Mouse (Mus musculus) left cerebral cortex, postnatal 10 days (tissue): ENCODE data around the gene Caap1. TPM values are rescaled to one million over a fixed set of nuclear protein-coding genes. Genes with fewer than 3 reads are reported as not detected.
A peak's percentile ranks its signal among the peaks of the same experiment; 100 is the strongest.

Experiments
- DNase-seq, 2 experiments: peaks; one replicate each; pipeline ENCODE4 v3.0.0; 2021 to 2022; ENCODE audit warnings: low spot score in 2 of 2, mixed read lengths in 1 of 2; ENCODE audit errors: extremely low spot score in 1 of 2
- intact Hi-C: fragments of 180-260 bp; cut with DNase I; formaldehyde crosslinking; loops from one replicate; pipeline ENCODE4 v1.15.1; 2025
- total RNA-seq, 2 experiments: library from RNA; stranded (reverse); gene quantifications; 2 replicates each; pipeline ENCODE4 v1.2.3; 2021

The Caap1 gene
- 10 to 100 TPM in 1 of 2 experiments, 1 to 10 TPM in 1; 9.3 to 10.4 TPM for total RNA-seq

GRCm38 (mm10) chr4:94556265-94557054 lies at the start of gene Caap1, which contains the start of gene Gm10306:
TSS of gene Caap1 (minus strand) at chr4:94556796.
TSS of gene Gm10306 (plus strand) at chr4:94556546.
- intact Hi-C loops = no loop called here
- peak; percentile 93 to 96 for DNase-seq

GRCm38 (mm10) chr4:94605591-94605990 lies 49.0 kb upstream of the Caap1 start:
- intact Hi-C loops = no loop called here
- DNase-seq = no peak

DNA sequence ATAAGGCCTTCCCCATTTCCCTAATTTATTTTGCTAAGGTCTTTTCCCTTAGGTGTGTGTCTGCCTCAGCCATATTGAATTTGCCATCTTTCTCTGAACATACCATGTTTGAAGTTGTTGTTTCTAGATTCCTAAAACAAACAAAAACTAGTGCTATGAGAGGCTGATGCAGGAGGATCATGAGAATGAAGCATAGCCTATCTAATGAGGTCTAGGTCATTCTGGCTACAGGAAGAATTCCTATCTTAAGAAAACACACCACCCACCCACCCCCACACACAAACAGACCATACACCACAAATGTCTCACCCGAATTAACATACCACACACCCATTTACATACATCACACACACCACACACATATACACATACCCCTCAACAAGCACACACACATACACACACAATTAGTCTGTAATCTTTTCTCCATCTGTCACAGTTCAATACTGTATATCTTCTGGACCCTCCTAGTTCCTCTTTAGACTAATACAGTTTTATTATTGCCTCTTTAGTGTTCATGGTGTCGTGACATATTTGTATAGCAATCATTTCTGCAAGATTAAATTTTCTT lies 47.9 kb upstream of the Caap1 start:
- intact Hi-C loops = no loop called here
- no peak for DNase-seq

- intact Hi-C loops = no loop called here
- peak; percentile 92 to 95 for DNase-seq
These were observed 46.5 kb upstream of the Caap1 start, which contains the start of gene Plaa for GRCm38 (mm10) chr4:94603031-94603629. TSS of gene Plaa (minus strand) at chr4:94603244.

- intact Hi-C loops = no loop called here
- DNase-seq = peak in 1 of 2 experiments; percentile 4
These were observed 46.0 kb upstream of the Caap1 start for GRCm38 (mm10) chr4:94602496-94603030.

- no peak for DNase-seq
- intact Hi-C loops = no loop called here
These were observed 44.8 kb upstream of the Caap1 start for GRCm38 (mm10) chr4:94601395-94601794.

GRCm38 (mm10) chr4:94592709-94593108 lies 36.1 kb upstream of the Caap1 start:
- no peak for DNase-seq
- intact Hi-C loops = no loop called here

DNA sequence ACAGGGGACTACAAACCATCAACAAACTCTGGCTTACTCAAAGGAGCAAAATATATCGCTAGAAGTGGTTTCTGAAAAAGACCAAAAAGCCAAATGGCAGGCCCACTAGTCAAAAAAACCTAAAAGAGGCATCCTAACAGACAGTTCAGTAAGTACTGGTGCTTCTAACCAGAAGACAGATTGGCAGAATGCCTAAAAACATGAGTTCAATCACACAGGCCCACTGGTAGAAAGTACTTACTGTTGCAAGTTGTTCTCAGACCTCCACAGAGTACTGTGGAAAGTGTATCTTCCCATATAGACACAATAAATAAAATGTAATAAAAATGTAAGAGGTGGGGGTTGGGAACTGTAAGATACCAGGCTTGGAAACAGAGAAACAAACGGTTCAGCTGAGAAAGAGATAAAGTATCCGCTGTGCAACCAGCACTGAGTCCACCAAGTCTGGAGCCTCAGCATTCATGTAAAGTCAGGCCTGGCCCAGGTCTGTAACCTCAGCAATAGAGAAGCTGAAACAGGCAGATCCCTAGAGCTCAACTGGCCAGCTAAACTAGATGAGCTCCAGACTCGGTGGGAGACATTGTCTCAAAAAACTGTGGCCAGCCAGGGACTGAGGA lies 35.3 kb upstream of the Caap1 start:
- no peak for DNase-seq
- intact Hi-C loops = no loop called here

GRCm38 (mm10) chr4:94572677-94573076 lies 16.1 kb upstream of the Caap1 start:
- DNase-seq = no peak
- intact Hi-C loops = loop anchor here (10.0 kb wide), 1 partner anchor 382 kb away; no protein-coding TSS in a partner anchor

GRCm38 (mm10) chr4:94564297-94564696 lies 7.7 kb upstream of the Caap1 start:
- DNase-seq = no peak
- intact Hi-C loops = no loop called here

DNA sequence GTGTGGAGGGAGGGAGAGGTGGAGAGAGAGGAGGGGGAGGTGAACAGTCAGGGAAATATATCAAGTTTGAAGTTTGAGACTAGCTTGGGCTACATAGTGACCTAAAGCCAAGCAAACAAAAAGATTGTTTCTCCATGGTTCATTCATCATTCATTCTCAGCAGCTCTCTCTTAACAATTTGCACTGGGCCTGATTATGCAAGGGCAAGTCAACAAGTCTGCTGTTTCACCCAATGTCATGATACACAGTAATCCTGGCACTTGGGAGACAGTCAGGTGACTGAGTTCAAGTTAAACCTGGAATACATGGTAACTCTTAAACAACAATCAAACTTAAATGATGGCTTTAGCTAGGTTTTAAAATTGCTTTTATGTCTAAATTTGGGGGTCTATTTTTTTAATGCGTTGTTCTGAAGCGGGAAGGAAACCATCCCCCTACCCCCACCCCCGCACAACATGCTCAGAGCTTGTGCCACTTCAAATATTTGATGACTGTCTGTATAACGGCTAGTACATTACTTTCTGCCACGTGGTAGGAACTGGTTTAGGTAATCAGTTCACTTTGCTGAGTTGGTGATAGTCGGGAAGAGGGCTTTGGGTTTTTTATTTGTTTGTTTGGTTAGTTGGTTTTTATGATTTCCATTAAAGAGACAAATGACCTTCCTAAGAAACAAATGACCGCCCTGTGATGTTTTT lies 5.5 kb upstream of the Caap1 start:
- no peak for DNase-seq
- intact Hi-C loops = no loop called here

- intact Hi-C loops = no loop called here
- no peak for DNase-seq
These were observed 3.7 kb upstream of the Caap1 start for GRCm38 (mm10) chr4:94560316-94560715.

DNA sequence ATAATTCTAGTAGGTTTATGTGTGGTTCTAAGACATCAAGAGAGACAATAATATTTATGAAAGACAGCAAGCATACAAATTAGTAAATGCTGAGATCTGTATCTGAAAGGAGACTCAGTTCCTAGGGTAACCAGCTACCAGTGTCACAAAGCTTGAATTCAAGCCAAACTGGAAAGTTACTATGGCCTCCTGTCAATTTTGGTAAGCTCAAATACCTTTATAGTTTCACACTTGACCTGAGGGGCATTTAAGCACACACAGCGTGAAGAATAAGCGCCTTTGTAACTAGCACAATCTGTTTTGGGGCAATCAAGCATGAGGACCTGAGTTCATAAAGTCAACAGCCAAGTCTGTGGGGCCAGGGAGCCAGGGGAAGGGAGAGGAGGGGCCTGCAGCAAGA lies 2.7 kb upstream of the Caap1 start:
- intact Hi-C loops = no loop called here
- no peak for DNase-seq

DNA sequence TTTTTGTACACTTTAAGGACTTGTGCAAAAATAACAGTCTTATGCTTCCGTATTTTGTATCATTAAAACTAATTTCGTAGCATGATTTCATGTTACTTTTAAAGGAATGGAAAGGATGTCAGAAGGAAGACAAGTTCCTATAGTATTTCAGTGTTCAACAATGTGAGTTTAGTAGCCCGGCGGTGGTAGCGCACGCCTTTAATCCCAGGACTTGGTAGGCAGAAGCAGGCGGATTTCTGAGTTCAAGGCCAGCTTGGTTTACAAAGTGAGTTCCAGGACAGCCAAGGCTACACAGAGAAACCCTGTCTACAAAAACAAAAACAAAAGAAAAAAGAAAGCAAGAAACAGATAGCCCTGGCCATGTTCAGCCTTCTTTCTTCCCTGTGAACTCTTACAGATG lies 549 bp upstream of the Caap1 start:
- no peak for DNase-seq
- intact Hi-C loops = no loop called here

DNA sequence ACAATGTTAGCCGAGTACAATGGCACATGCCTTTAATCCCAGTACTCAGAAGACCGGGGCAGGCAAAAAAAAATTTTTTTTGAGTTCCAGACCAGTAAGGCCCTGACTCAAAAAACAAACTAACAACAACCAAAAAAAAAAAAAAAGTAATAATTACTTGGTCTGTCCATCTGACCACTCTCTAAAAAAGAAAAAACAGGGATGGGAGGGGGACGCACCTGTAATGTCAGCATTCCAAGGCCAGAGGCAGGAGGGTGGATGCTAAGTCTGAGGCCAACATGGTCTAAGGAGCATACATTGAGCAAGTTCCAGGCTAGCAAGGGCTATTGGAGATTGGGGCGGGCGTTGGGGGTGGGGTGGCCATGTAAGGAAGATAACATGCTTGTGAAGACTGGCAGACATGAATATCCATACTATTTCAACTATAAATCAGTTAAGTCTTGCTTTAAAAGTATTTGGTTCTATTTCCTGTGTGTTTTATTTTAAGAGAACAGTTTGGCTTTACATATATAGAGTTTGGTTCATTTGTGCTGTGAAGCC lies 1.6 kb downstream of the Caap1 start:
- no peak for DNase-seq
- intact Hi-C loops = no loop called here

GRCm38 (mm10) chr4:94544321-94544720 lies 12.3 kb downstream of the Caap1 start:
- intact Hi-C loops = no loop called here

DNA sequence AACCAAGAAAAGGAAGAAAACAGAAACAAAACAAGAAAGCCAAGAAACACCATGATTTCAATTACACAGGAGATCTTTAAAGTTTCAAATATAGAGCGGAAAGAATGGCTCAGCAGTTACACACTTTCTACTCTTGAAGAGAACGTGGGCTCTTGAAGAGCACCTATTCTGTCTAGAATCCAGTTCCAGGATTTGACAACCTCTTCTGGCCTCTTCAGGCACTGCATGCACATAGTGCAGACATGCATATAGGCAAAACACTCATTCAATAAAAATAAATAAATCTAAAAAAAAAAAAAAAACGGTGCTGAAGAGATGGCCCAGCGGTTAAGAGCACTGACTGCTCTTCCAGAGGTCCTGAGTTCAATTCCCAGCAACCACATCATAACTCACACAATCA lies 13.6 kb downstream of the Caap1 start:
- DNase-seq = no peak
- intact Hi-C loops = no loop called here

More at GRCm38 (mm10) chr4:94544321-94544720, 12.3 kb downstream of the Caap1 start:
- DNase-seq = no peak

DNA sequence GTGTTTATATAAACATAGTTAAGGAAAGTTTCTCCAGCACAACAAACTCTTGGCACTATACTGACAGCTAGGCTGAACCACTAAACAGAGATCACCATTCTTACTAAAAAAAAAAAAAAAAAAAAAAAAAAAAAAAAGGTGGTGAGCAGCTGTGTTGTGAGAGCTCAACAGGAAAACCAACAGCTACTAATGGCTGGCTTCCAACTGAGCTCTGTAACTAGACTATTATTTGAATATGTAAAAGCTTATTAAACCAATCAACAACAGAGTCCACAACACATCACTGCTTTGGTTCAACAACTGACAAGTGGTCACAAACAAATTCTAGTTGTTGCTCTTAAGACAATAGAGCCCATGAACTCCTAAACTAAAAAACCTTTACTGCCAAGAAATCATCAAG lies 23.4 kb downstream of the Caap1 start:
- intact Hi-C loops = no loop called here
- DNase-seq = no peak
